Mouse (Mus musculus): ENCODE results near the gene Ttc21a.

DNA sequence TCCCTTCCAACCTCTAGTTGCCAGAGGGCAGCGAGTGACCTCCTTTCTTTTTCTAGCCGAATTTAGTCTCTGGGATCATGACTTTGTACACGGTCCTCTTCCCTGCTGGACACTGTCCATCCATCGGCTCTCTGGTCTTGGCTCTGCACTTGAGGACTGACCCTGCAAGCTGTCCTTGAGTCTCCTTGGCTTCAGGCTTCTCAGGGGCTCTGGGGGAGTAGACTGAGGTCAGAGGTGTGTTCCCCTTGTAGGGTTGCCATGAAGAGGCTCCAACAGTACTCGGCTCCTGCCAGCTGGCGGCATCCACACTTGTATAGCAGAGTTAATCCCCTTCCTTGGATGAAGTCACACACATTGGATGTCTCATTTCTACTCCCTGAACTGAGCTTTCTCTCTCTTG is 62.2 kb downstream of the Ttc21a start:
- no peak for TF ChIP-seq CTCF (IDR thresholded peaks at IDR 0.05; ENCODE audit: insufficient read depth, low read length)
- no peak for TF ChIP-seq POLR2A (IDR thresholded peaks at IDR 0.05; ENCODE audit: borderline replicate concordance, extremely low read depth, low read depth, low read length)
